ENCODE assay signal across 9 mouse cellular contexts in the genomic region with DNA sequence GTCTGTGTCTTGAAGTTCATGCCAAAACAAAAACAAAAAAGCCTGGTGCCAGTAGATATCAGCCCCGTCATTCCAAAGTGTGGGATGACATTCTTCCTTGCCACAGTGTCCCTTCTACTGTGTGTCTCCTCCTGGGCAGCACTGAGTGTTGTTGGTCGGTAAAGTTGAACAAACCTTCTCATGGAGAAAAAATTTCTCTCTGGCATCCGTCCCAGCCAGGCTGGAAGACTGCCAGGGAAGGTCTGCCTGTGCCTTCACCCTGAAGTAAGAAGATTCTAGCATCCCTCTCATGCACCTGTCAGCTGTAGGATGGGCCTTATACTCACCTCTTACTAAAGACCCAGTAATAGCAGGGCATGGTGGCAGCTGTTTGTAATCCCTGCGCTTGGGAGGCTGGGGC. TPM values are rescaled to one million over a fixed set of nuclear protein-coding genes. Genes with fewer than 3 reads are reported as not detected.
DNase-seq lines count a peak whose midpoint lies in the region; ATAC-seq and TF ChIP-seq lines count a peak whose summit lies in the region.
"Had no signal": no experiment of that assay in that cellular context is flagged by ENCODE, and none has a peak within 500 bp of the region (broad histone marks: within the 10 kb centered on the region; RNA-seq: fewer than 3 reads in every experiment).

No protein-coding gene starts in this region.

- no peak for TF ChIP-seq CTCF in heart, adult 2 months (IDR thresholded peaks at IDR 0.05)
- TF ChIP-seq CTCF in Patski (IDR thresholded peaks at IDR 0.05): no peak

- peaks cover 3% of the 10 kb centered on the region for H3K4me1 ChIP-seq in heart, adult 2 months (ENCODE audit: control insufficient read depth, insufficient read depth, low read length)
- H3K4me1 ChIP-seq in heart, embryonic 13.5 days: peaks cover 35% of the 10 kb centered on the region

- WGBS in heart, adult 2 months: 20% methylated on average over 4 of the region's 4 CpGs
- 30% methylated on average over 4 of the region's 4 CpGs for WGBS in heart, embryonic 13.5 days

- H3K4me2 ChIP-seq in heart, embryonic 13.5 days: 0 out of 2 replicates have a peak overlapping the region, but pooled peaks have one; percentile 7

- peaks cover 3% of the 10 kb centered on the region for H3K79me2 ChIP-seq in heart, adult 2 months (replicated peaks; ENCODE audit: control insufficient read depth, insufficient read depth, low read length)

- no peak overlapping the region for H3K9ac ChIP-seq in heart, adult 2 months (ENCODE audit: low read depth, low read length)
- peak overlapping the region; percentile 40 for H3K9ac ChIP-seq in heart, embryonic 13.5 days

- POLR2A ChIA-PET in Patski (lab: Charles Lee): interaction anchor here (1.3 kb wide), 1 partner anchor 20 kb away, joined by 3 read pairs; no protein-coding TSS in a partner anchor

- intact Hi-C loops in heart, adult 2 months (cut with DNase I): no loop called here

- ATAC-seq in Patski: no peak
- no peak for ATAC-seq in heart, embryonic 13.5 days (ENCODE audit: extremely low read depth, insufficient number of reproducible peaks, low FRiP score, low TSS enrichment)
- ATAC-seq in monocyte, adult 5-6 weeks (replicated peaks; ENCODE audit: insufficient number of reproducible peaks, low FRiP score, low TSS enrichment, poor library complexity, severe bottlenecking): no peak

- H3K9me3 ChIP-seq in heart, embryonic 13.5 days: no peaks in the 10 kb centered on the region

- H3K36me3 ChIP-seq in heart, adult 2 months (ENCODE audit: control insufficient read depth, insufficient read depth, low read length): no peaks in the 10 kb centered on the region
- no peaks in the 10 kb centered on the region for H3K36me3 ChIP-seq in heart, embryonic 13.5 days

- no peak for TF ChIP-seq POLR2A in heart, adult 2 months (IDR thresholded peaks at IDR 0.05; ENCODE audit: insufficient read depth, low read depth, low read length)

- H3K27ac ChIP-seq in heart, adult 2 months: no peak overlapping the region
- H3K27ac ChIP-seq in heart, embryonic 13.5 days (replicated peaks): peak overlapping the region; percentile 81

- H3K4me3 ChIP-seq in heart, adult 2 months: no peak overlapping the region
- no peak overlapping the region for H3K4me3 ChIP-seq in heart, embryonic 13.5 days

- CTCF ChIA-PET in Patski (lab: Charles Lee): interaction anchor here (0.9 to 1.6 kb wide), 2 partner anchors 8 to 14 kb away, joined by 3 to 4 read pairs; no protein-coding TSS in a partner anchor

- no peaks in the 10 kb centered on the region for H3K27me3 ChIP-seq in heart, adult 2 months (ENCODE audit: control insufficient read depth, insufficient read depth, low read length)
- no peaks in the 10 kb centered on the region for H3K27me3 ChIP-seq in Patski
- H3K27me3 ChIP-seq in heart, embryonic 13.5 days (replicated peaks): no peaks in the 10 kb centered on the region

- peak; percentile 47 to 72 for DNase-seq in heart, adult 2 months
- no peak for DNase-seq in heart, adult 11 months
- DNase-seq in Patski (ENCODE audit: low read depth, low spot score): peak; percentile 31
- peak; percentile 49 for DNase-seq in lung, postnatal 25 days (ENCODE audit: low spot score)
- no peak for DNase-seq in layer of hippocampus, adult 11-12 months (ENCODE audit: low spot score)
- DNase-seq in thymus, postnatal 36 days: no peak

- TF ChIP-seq EP300 in heart, adult 2 months (IDR thresholded peaks at IDR 0.05; ENCODE audit: insufficient read depth, low read depth, low read length): no peak

- in situ Hi-C loops in Patski (cut with MboI; ENCODE audit: low pct_unique_long_range_greater_than_20kb): no loop called here

RNA-seq across cellular contexts. Expression of gene Sart1, which starts 4.4 kb away (rescaled TPM):
- total RNA-seq in heart, adult 2 months (2021): 10 to 100 TPM; 47.3 to 51.8 TPM
- 10.6 and 22.1 TPM in 2 replicates for polyA plus RNA-seq in heart, adult 2 months (2012; rRNA removed)
- polyA plus RNA-seq in Patski (2021): 75.3 TPM
- 40.7 and 41.9 TPM in 2 replicates for polyA plus RNA-seq in heart, embryonic 13.5 days (2015; fragmentation: Nextera tagmentation; extraction: Ambion mirVana)
- 133 to 142 TPM (median 133 TPM) in 3 replicates for total RNA-seq in monocyte, adult 5-6 weeks (2017)

RNA-seq across cellular contexts. Expression of gene Tsga10ip, which starts 9.4 kb away (rescaled TPM):
- total RNA-seq in heart, adult 2 months (2021): under 1 TPM; 0.39 to 0.52 TPM
- 0.08 TPM in 1 of 2 replicates, not detected in the other for polyA plus RNA-seq in heart, adult 2 months (2012; rRNA removed)
- polyA plus RNA-seq in Patski (2021): 0.13 TPM
- polyA plus RNA-seq in heart, embryonic 13.5 days (2015; fragmentation: Nextera tagmentation; extraction: Ambion mirVana): 1.6 and 2.2 TPM in 2 replicates
- not detected in 3 replicates for total RNA-seq in monocyte, adult 5-6 weeks (2017)
- polyA plus RNA-seq: limb, embryonic 11.5 days had no signal

RNA-seq across cellular contexts. Expression of gene Banf1, which starts 25.9 kb away (rescaled TPM):
- 100 to 1,000 TPM; 113 to 133 TPM for total RNA-seq in heart, adult 2 months (2021)
- 148 and 173 TPM in 2 replicates for polyA plus RNA-seq in heart, adult 2 months (2012; rRNA removed)
- polyA plus RNA-seq in Patski (2021): 211 TPM
- 399 and 477 TPM in 2 replicates for polyA plus RNA-seq in heart, embryonic 13.5 days (2015; fragmentation: Nextera tagmentation; extraction: Ambion mirVana)
- total RNA-seq in monocyte, adult 5-6 weeks (2017): 9.9 to 29.1 TPM (median 22.3 TPM) in 3 replicates

RNA-seq across cellular contexts. Expression of gene Eif1ad, which starts 26.4 kb away (rescaled TPM):
- total RNA-seq in heart, adult 2 months (2021): 10 to 100 TPM; 16.3 to 19.5 TPM
- 18.5 and 28.1 TPM in 2 replicates for polyA plus RNA-seq in heart, adult 2 months (2012; rRNA removed)
- polyA plus RNA-seq in Patski (2021): 36.7 TPM
- 40.5 and 43.7 TPM in 2 replicates for polyA plus RNA-seq in heart, embryonic 13.5 days (2015; fragmentation: Nextera tagmentation; extraction: Ambion mirVana)
- total RNA-seq in monocyte, adult 5-6 weeks (2017): 29.9 to 38.8 TPM (median 33.8 TPM) in 3 replicates

RNA-seq across cellular contexts. Expression of gene Drap1, which starts 31.9 kb away (rescaled TPM):
- 100 to 1,000 TPM; 278 to 344 TPM for total RNA-seq in heart, adult 2 months (2021)
- polyA plus RNA-seq in heart, adult 2 months (2012; rRNA removed): 175 and 189 TPM in 2 replicates
- polyA plus RNA-seq in Patski (2021): 251 TPM
- polyA plus RNA-seq in heart, embryonic 13.5 days (2015; fragmentation: Nextera tagmentation; extraction: Ambion mirVana): 190 and 213 TPM in 2 replicates
- 111 to 135 TPM (median 121 TPM) in 3 replicates for total RNA-seq in monocyte, adult 5-6 weeks (2017)

Comparison
In these comparisons a context has a peak if more than half of its experiments do, and no peak if none do; other contexts are left out.
1. DNase-seq: peak in heart, adult 2 months (2 of 2), Patski (single experiment) and lung, postnatal 25 days (single experiment); none in heart, adult 11 months (single experiment), layer of hippocampus, adult 11-12 months (single experiment) and thymus, postnatal 36 days (0 of 2).